Mouse (Mus musculus) forebrain, embryonic 14.5 days (tissue): ENCODE data around the gene Apof. TPM values are rescaled to one million over a fixed set of nuclear protein-coding genes. Genes with fewer than 3 reads are reported as not detected.
"Not testable (repeated sequence)": the region's sequence is repeated elsewhere in the genome, so short reads cannot be mapped to it uniquely, and the experiment has no call there.

Source experiments
- ATAC-seq: fragments of 200-750 bp; cut with Nextera tagmentation; 2 replicates; pipeline ENCODE4 v1.8.0; 2017; ENCODE audit warnings: mild to moderate bottlenecking, moderate library complexity
- DNase-seq: peaks from one replicate; pipeline ENCODE4 v3.0.0-alpha.2; 2015; ENCODE audit warnings: low spot score
- H3K27ac ChIP-seq: fragments of 300-500 bp; sonication (generic); 2 replicates; pipeline ENCODE4 v1.5.1; 2014; ENCODE audit warnings: low read depth, mild to moderate bottlenecking, control low read depth, low read length, moderate library complexity
- H3K27me3 ChIP-seq: fragments of 300-500 bp; sonication (generic); replicated peaks from 2 replicates; pipeline ENCODE4 v1.6.1; 2014; ENCODE audit warnings: low read length, control low read depth, mixed read lengths; ENCODE audit not compliant: control insufficient read depth, insufficient read depth
- H3K36me3 ChIP-seq: fragments of 300-500 bp; sonication (generic); 2 replicates; pipeline ENCODE4 v1.6.1; 2014; ENCODE audit warnings: low read length, control low read depth; ENCODE audit not compliant: control insufficient read depth, insufficient read depth
- H3K4me1 ChIP-seq: fragments of 300-500 bp; sonication (generic); 2 replicates; pipeline ENCODE4 v1.6.1; 2014; ENCODE audit warnings: antibody characterized with exemption, low read length, control low read depth; ENCODE audit not compliant: control insufficient read depth, insufficient read depth
- H3K4me2 ChIP-seq: fragments of 300-500 bp; sonication (generic); 2 replicates; pipeline ENCODE4 v1.6.1; 2014; ENCODE audit warnings: mild to moderate bottlenecking, control low read depth, low read length
- H3K4me3 ChIP-seq: fragments of 300-500 bp; sonication (generic); 2 replicates; pipeline ENCODE4 v1.5.1; 2014; ENCODE audit warnings: low read depth, low read length, control low read depth
- H3K9ac ChIP-seq: fragments of 300-500 bp; sonication (generic); 2 replicates; pipeline ENCODE4 v1.6.1; 2014; ENCODE audit warnings: mild to moderate bottlenecking, low read length, control low read depth, moderate library complexity
- H3K9me3 ChIP-seq: fragments of 300-500 bp; sonication (generic); replicated peaks from 2 replicates; pipeline ENCODE4 v1.6.1; 2016; ENCODE audit warnings: low read length, control low read depth, mixed read lengths; ENCODE audit not compliant: control insufficient read depth
- WGBS: fragments of 180-500 bp; shearing (Covaris S2); extraction: QIAGEN DNeasy Blood & Tissue Kit; methylation state at CpG from one replicate; pipeline ENCODE4 v1.1.7; 2014; 5-methylcytosine and 5-hydroxymethylcytosine counted together
- polyA plus RNA-seq: library from polyadenylated mRNA; unstranded; fragments of >200 nt; fragmentation: Nextera tagmentation; extraction: Ambion mirVana; gene quantifications from 2 replicates; pipeline ENCODE4 v1.2.1, GENCODE M21; 2014

Gene Apof
- polyA plus RNA-seq, 1 experiment from 2014 or later = not detected

DNA sequence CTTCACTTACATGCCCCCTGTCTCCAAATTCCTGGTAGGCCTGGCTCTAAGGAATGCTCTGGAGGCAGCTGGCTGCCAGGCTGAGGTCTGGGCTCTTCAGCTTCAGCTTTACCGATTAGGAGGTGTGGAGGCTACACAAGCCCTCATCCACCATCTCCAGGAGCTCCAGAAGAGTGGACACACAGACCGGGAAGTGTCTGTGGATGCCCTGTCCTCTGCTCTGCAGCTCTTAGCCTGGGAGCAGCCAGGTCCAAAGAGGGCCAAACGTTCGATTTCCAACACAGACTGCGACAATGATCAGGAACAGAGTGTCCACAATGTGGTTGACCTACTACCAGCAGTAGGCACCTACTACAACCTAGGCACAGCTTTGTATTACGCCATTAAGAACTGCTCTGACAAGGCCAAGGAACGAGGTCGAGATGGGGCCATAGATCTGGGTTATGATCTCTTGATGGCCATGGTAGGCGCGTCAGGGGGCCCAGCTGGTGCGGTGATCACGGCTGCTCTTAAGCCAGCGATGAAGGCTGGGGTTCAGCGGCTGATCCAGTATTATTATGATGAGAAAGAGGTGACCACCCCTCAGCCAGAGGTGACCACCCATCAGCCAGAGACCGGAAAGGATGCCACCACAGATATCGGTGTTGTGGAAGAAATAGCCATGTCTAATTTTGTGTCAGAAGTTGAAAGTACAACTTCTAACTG is 887 bp downstream of the Apof start:
- H3K4me3 ChIP-seq = no peak overlapping the region

DNA sequence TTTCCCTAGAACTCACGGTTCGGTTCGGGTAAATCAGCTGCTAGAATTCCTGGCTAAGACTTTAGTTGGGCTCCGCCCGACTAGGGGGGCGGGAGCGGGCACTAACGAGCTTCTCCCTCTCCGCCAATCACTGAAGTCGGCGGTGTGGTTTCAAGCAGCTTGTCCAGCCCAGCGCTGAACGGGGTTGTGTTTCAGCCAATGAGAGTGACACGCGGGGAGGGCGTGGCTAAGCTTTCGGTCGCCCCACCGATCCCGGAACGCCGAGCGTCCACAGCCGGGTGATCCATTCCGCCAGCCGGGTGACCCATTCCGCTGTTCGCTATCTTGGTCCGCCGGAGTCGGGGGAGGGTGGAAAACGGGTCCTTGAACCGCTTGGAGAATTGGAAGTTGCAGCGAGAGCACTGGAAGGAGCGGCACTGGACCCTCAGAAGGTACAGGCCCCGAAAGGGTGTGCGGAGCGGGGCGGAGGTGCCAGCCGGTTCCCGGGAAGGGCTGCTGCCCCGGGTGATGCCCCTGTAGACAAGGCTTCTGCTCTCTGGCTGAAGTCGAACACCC is 1.9 kb downstream of the Apof start, which contains the start of gene Stat2:
Gene Stat2, plus strand, starts transcription at position 273 of the 555 bp plus-strand sequence.
- Histone ChIP-seq H3K9ac (peak within 1 kb of the TSS; percentile 66), H3K4me3 (peak within 1 kb of the TSS; percentile 60), H3K9me3 (no peaks in the 10 kb centered on the region), H3K27ac (peak within 1 kb of the TSS; percentile 36; the same call in 1 of the 2 replicates), H3K4me1 (0 out of 2 replicates have a peak, but pooled peaks cover 2% of the 10 kb centered on the region), H3K27me3 (no peaks in the 10 kb centered on the region), H3K4me2 (peak within 1 kb of the TSS; percentile 63), H3K36me3 (no peaks in the 10 kb centered on the region)
- WGBS = under 1% methylated on average over 43 of the region's 43 CpGs
- DNase-seq = peak; percentile 98
- ATAC-seq = peak; percentile 100

More for the DNA sequence above, 887 bp downstream of the Apof start:
- no peak for DNase-seq
- Histone ChIP-seq H3K27me3 (no peaks in the 10 kb centered on the region), H3K9me3 (no peaks in the 10 kb centered on the region), H3K4me2 (no peak overlapping the region), H3K27ac (no peak overlapping the region), H3K36me3 (no peaks in the 10 kb centered on the region), H3K4me1 (0 out of 2 replicates have a peak, but pooled peaks cover 2% of the 10 kb centered on the region), H3K9ac (no peak overlapping the region)
- ATAC-seq = no peak
- 91% methylated on average over 16 of the region's 16 CpGs for WGBS

DNA sequence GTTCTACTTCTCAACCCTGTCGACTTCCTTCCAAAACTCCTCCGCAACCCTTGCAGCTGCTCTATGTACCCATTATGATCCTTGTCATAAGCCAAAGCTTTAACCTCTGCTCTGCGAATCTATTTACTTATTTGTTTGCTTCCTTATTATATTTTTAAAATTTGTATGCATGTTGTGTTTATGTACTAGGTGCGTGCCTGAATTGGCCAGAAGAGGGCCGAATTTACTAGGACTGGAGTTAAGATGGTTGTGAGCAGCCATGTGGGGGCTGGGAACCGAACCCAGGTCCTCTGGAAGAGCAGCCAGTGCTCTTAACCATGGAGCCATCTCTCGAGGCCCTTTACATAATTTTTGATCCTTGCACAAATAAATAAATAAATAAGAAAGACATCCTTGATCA is 2.4 kb downstream of the Apof start:
- DNase-seq (no peak), ATAC-seq (no peak)
- Histone ChIP-seq H3K36me3 (no peaks in the 10 kb centered on the region), H3K4me1 (0 out of 2 replicates have a peak, but pooled peaks cover 2% of the 10 kb centered on the region), H3K4me2 (peak overlapping the region; percentile 63), H3K27ac (0 out of 2 replicates have a peak overlapping the region, but pooled peaks have one; percentile 6), H3K27me3 (no peaks in the 10 kb centered on the region), H3K9me3 (no peaks in the 10 kb centered on the region), H3K9ac (peak overlapping the region; percentile 66), H3K4me3 (peak overlapping the region; percentile 60)
- 43% methylated on average over 7 of the region's 7 CpGs for WGBS

DNA sequence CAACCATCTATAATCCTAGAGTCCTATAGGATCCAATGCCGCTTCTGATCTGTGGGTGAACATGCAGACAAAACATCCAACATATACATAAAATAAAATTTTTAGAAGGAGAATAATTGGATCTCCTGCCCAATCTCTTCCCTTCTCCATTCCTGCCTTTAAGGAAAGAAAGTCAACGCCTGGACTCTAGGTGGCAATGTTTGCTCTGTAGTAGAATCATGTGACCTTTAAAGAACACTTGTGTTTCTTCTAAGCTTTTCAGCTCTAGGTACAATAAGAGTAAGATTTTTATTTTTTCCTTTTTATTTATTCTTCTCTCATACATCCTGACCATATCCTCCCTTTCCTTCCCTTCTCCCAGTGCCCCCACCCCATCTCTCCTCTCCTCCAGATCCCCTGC is 3.4 kb downstream of the Apof start:
- Histone ChIP-seq H3K4me3 (no peak overlapping the region), H3K9me3 (no peaks in the 10 kb centered on the region), H3K4me2 (no peak overlapping the region), H3K27ac (no peak overlapping the region), H3K4me1 (0 out of 2 replicates have a peak, but pooled peaks cover 2% of the 10 kb centered on the region), H3K9ac (no peak overlapping the region), H3K27me3 (no peaks in the 10 kb centered on the region), H3K36me3 (peaks cover 4% of the 10 kb centered on the region; the same call in 1 of the 2 replicates)
- 72% methylated on average over 2 of the region's 2 CpGs for WGBS
- DNase-seq (no peak), ATAC-seq (no peak)

DNA sequence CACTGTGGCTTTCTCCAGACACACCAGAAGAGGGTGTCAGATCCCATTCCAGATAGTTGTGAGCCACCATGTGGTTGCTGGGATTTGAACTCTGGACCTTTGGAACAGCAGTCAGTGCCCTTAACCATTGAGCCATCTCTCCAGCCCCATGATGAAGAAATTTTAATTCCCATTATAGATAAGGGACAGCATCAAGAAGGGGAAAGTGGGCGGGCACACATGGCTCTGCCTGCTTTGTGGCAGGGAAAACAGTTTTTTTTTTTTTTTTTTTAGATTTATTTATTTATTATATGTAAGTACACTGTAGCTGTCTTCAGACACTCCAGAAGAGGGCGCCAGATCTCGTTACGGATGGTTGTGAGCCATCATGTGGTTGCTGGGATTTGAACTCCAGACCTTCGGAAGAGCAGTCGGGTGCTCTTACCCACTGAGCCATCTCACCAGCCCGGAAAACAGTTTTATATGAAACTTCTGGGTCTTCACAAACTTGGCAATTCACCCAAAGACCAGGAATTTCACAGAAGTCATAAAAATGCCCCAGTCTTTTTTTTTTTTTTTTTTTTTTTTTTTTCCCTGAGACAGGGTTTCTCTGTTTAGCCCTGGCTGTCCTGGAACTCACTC is 4.5 kb downstream of the Apof start:
- not testable (repeated sequence) for H3K27ac ChIP-seq, H3K9ac ChIP-seq, H3K4me1 ChIP-seq, ATAC-seq, DNase-seq, H3K9me3 ChIP-seq, H3K4me3 ChIP-seq, H3K4me2 ChIP-seq, H3K27me3 ChIP-seq
- peaks cover 11% of the 10 kb centered on the region; the same call in 1 of the 2 replicates for H3K36me3 ChIP-seq
- WGBS = 93% methylated on average over 4 of the region's 7 CpGs

DNA sequence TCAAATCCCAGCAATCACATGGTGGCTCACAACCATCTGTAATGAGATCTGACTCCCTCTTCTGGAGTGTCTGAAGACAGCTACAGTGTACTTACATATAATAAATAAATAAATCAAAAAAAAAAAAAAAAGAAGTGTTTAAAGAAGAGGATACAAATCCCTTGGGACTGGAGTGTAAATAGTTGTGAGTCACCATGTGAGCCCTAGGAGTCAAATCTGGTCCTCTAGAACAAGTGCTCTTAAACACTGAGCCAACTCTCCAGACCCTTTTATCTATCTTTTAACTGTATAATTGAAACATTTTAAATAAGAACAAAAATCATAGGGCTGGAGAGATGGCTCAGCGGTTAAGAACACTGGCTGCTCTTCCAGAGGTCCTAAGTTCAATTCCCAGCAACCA is 6.9 kb downstream of the Apof start:
- 96% methylated on average over 1 of the region's 1 CpGs for WGBS
- H3K27ac ChIP-seq, H3K4me1 ChIP-seq, H3K27me3 ChIP-seq, H3K4me3 ChIP-seq, DNase-seq, H3K9me3 ChIP-seq, H3K9ac ChIP-seq, ATAC-seq, H3K4me2 ChIP-seq: not testable (repeated sequence)
- peaks cover 25% of the 10 kb centered on the region for H3K36me3 ChIP-seq

DNA sequence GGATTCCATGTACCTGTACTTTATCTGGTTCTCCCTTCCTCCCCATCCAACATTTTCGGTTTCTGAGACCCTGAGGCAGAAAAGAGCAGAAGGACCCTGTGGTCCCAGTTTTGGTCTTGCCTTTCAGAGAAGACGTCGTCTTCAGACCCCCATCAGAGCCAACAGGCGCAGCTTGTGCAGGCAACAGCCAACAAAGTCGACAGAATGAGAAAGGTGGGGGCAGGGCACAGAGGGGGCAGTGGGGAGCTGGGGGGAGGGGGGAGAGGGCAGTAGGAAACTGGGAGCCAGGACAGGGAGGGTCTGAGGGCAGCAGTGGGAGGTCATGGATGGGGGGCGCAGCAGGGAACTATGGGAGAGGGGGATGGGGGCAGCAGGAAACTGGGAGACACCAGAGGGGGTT is 9.7 kb downstream of the Apof start:
- H3K4me2 ChIP-seq = no peak overlapping the region
- no peaks in the 10 kb centered on the region for H3K9me3 ChIP-seq
- no peak for ATAC-seq
- 55% methylated on average over 6 of the region's 6 CpGs for WGBS
- H3K9ac ChIP-seq = no peak overlapping the region
- H3K36me3 ChIP-seq = peaks cover 48% of the 10 kb centered on the region
- no peak for DNase-seq
- no peaks in the 10 kb centered on the region for H3K27me3 ChIP-seq
- H3K4me3 ChIP-seq = no peak overlapping the region
- no peaks in the 10 kb centered on the region for H3K4me1 ChIP-seq
- no peak overlapping the region for H3K27ac ChIP-seq

DNA sequence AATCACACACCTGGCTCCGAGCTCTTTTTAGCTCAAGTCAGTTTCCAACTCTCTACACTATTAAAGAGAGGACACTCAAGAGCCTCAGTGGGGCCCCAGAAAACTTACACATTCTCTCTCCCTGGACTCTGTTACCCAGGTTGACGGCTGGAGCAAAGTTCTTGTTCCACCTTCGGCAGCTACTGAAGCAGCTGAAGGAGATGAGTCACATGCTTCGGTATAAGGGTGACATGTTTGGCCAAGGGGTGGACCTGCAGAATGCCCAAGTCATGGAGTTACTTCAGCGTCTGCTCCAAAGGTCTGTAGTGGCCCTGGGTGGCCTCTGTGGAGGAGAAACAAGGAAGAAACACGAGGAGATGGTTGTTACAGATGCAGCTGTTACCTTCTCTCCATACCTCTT is 12.5 kb downstream of the Apof start:
- H3K27ac ChIP-seq = no peak overlapping the region
- no peak overlapping the region for H3K4me2 ChIP-seq
- no peaks in the 10 kb centered on the region for H3K27me3 ChIP-seq
- ATAC-seq (no peak), DNase-seq (no peak)
- H3K4me1 ChIP-seq = no peaks in the 10 kb centered on the region
- no peak overlapping the region for H3K4me3 ChIP-seq
- WGBS = 92% methylated on average over 6 of the region's 6 CpGs
- H3K9me3 ChIP-seq = no peaks in the 10 kb centered on the region
- no peak overlapping the region for H3K9ac ChIP-seq
- peaks cover 61% of the 10 kb centered on the region for H3K36me3 ChIP-seq

DNA sequence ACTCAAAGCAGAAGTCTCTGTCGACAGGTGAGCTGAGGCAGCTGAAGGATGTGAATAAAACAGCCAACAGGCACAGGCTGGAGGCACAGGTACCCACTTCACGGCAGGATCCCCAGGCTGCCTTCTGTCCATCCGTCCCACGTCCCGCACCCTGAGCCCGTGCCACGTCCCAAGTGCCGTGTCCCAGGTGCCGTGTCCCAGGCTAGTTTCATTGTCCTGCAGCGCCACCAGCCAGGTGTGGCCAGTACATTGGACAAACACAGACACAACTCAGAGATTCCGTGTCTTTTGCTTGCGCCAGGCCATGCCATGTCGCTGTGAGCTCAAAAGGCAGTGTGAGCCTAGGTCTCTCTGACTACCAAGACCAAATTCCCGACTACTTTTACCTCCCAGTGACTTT is 13.2 kb downstream of the Apof start:
- no peak overlapping the region for H3K27ac ChIP-seq
- no peak overlapping the region for H3K9ac ChIP-seq
- H3K4me3 ChIP-seq = no peak overlapping the region
- H3K36me3 ChIP-seq = peaks cover 58% of the 10 kb centered on the region
- ATAC-seq (no peak), DNase-seq (no peak)
- H3K27me3 ChIP-seq = no peaks in the 10 kb centered on the region
- WGBS = 92% methylated on average over 14 of the region's 14 CpGs
- H3K4me2 ChIP-seq = no peak overlapping the region
- no peaks in the 10 kb centered on the region for H3K4me1 ChIP-seq
- H3K9me3 ChIP-seq = no peaks in the 10 kb centered on the region
